Mouse (Mus musculus): ENCODE results near the gene Pawr. TPM values are rescaled to one million over a fixed set of nuclear protein-coding genes. Genes with fewer than 3 reads are reported as not detected.

Pawr gene
- total and polyA plus RNA-seq, 2 experiments from 2014 or later, result 2.3 to 5.1 TPM

DNA sequence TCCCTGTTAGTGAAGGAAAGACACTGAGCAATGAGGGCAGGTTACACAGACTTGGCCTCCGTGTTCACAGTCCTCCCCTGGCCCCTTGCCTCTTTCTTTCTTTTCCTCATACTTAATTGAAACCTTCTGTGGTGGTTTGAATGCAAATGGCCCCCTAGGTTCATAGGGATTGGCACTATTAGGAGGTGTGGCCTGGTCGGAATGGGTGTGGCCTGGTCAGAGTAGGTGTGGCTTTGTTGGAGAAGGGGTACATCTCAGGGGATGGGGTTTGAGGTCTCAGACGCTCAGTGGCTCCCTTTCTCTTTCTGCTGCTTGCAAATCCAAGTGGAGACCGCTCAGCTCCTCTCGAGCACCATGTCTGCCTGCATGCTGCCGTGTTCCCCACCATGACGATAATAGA is 37.2 kb upstream of the Pawr start:
- Histone ChIP-seq H3K4me1 (ENCODE audit: insufficient read depth, low read length) (no peaks in the 10 kb centered on the region), H3K4me3 (ENCODE audit: low read depth, low read length) (no peak overlapping the region), H3K9ac (replicated peaks; ENCODE audit: low read length, poor library complexity, severe bottlenecking) (no peak overlapping the region), H3K27me3 (ENCODE audit: insufficient read depth, low read length) (no peaks in the 10 kb centered on the region), H3K4me2 (ENCODE audit: low read depth, low read length, poor library complexity, severe bottlenecking) (no peak overlapping the region), H3K27ac (ENCODE audit: low read depth, low read length) (no peak overlapping the region), H3K36me3 (ENCODE audit: insufficient read depth, low read length) (no peaks in the 10 kb centered on the region), H3K9me3 (ENCODE audit: low read length) (no peaks in the 10 kb centered on the region)
- WGBS, result 86% methylated on average over 7 of the region's 7 CpGs
- ATAC-seq (ENCODE audit: low FRiP score), result no peak
- DNase-seq (ENCODE audit: low spot score), result no peak
- TF ChIP-seq CTCF (IDR thresholded peaks at IDR 0.05), result no peak

DNA sequence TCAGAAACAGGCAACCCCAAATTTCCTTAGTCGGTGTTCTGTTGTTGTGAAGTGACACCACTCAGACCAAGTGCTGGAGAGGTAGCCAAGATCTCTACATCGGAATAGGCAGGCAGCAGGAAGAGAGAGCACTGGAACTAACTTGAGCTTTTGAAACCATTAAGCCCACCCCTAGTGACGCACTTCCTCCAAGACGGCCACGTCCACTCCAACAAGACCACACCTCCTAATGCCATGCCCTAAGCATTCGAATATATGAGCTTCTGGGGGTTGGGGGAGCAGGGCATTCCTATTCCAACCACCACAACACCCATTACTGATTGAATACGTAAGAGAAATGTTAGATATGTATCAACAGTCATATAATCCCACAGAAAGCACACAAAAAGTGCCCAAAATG is 35.5 kb upstream of the Pawr start:
- Histone ChIP-seq H3K9me3 (ENCODE audit: low read length) (no peaks in the 10 kb centered on the region), H3K36me3 (ENCODE audit: insufficient read depth, low read length) (no peaks in the 10 kb centered on the region), H3K4me3 (ENCODE audit: low read depth, low read length) (no peak overlapping the region), H3K9ac (replicated peaks; ENCODE audit: low read length, poor library complexity, severe bottlenecking) (no peak overlapping the region), H3K27ac (ENCODE audit: low read depth, low read length) (no peak overlapping the region), H3K27me3 (ENCODE audit: insufficient read depth, low read length) (no peaks in the 10 kb centered on the region), H3K4me1 (ENCODE audit: insufficient read depth, low read length) (no peaks in the 10 kb centered on the region), H3K4me2 (ENCODE audit: low read depth, low read length, poor library complexity, severe bottlenecking) (no peak overlapping the region)
- no peak for TF ChIP-seq CTCF (IDR thresholded peaks at IDR 0.05)
- no peak for DNase-seq (ENCODE audit: low spot score)
- 90% methylated on average over 7 of the region's 7 CpGs for WGBS
- no peak for ATAC-seq (ENCODE audit: low FRiP score)

DNA sequence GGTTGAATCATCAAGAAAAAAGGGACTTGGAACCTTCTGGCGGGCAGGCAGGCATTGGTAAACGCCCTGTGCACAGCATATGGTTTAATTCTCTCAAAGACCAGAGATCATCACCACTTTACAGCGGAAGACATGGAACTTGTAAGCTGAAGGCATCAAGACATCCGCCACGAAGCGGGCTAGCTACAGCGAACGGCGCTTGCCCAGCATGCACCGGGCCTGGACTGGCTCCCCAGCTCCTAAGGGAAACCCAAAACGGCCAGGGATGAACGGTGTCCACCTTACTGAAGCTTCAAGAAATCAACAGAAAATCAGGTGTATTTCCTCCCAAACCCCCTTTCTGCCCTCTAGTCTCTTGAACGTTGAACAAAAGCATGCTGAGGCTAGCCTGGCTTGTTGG is 33.7 kb upstream of the Pawr start:
- Histone ChIP-seq H3K9me3 (ENCODE audit: low read length) (no peaks in the 10 kb centered on the region), H3K4me1 (ENCODE audit: insufficient read depth, low read length) (no peaks in the 10 kb centered on the region), H3K27me3 (ENCODE audit: insufficient read depth, low read length) (no peaks in the 10 kb centered on the region), H3K9ac (replicated peaks; ENCODE audit: low read length, poor library complexity, severe bottlenecking) (no peak overlapping the region), H3K36me3 (ENCODE audit: insufficient read depth, low read length) (no peaks in the 10 kb centered on the region), H3K4me2 (ENCODE audit: low read depth, low read length, poor library complexity, severe bottlenecking) (no peak overlapping the region), H3K4me3 (ENCODE audit: low read depth, low read length) (no peak overlapping the region), H3K27ac (ENCODE audit: low read depth, low read length) (no peak overlapping the region)
- no peak for ATAC-seq (ENCODE audit: low FRiP score)
- DNase-seq (ENCODE audit: low spot score), result no peak
- no peak for TF ChIP-seq CTCF (IDR thresholded peaks at IDR 0.05)
- 96% methylated on average over 13 of the region's 13 CpGs for WGBS

DNA sequence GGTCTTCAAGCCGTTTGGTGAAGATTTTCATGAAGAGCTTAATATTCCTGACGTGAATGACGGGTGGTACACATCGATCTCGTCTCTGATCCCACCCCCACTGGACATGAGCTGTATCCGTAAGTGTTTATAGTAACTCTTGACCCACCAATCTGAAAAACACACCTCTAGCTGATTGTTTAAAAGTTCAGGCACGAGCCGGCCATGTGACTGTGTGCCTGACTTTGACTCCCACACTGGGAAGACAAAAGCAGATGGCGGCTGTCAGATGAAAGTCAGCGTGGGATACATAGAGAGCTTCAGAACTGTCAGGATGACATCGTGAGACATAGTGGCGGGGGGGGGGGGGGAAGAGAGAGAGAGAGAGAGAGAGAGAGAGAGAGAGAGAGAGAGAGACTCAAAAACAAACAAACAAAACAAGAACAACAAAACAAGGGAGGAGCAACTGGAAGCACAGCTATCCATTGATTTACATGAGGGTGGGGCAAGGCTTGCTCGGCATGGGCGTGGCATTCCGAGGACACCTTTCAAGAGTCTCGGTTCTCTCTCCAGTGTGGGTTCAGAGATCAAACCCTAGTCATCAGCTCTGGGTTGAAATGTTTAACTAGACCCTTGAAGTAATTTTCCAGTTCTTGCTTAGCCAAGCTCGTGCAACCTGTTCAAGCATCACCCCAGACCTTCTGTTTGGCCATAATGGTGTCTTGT is 32.9 kb upstream of the Pawr start:
- no peak for DNase-seq (ENCODE audit: low spot score)
- no peaks in the 10 kb centered on the region for H3K27me3 ChIP-seq (ENCODE audit: insufficient read depth, low read length)
- H3K4me3 ChIP-seq (ENCODE audit: low read depth, low read length), result no peak overlapping the region
- H3K27ac ChIP-seq (ENCODE audit: low read depth, low read length), result no peak overlapping the region
- WGBS, result 88% methylated on average over 17 of the region's 17 CpGs
- H3K9ac ChIP-seq (replicated peaks; ENCODE audit: low read length, poor library complexity, severe bottlenecking), result no peak overlapping the region
- no peaks in the 10 kb centered on the region for H3K4me1 ChIP-seq (ENCODE audit: insufficient read depth, low read length)
- H3K4me2 ChIP-seq (ENCODE audit: low read depth, low read length, poor library complexity, severe bottlenecking), result no peak overlapping the region
- TF ChIP-seq CTCF (IDR thresholded peaks at IDR 0.05), result no peak
- H3K9me3 ChIP-seq (ENCODE audit: low read length), result no peaks in the 10 kb centered on the region
- ATAC-seq (ENCODE audit: low FRiP score), result no peak
- no peaks in the 10 kb centered on the region for H3K36me3 ChIP-seq (ENCODE audit: insufficient read depth, low read length)

DNA sequence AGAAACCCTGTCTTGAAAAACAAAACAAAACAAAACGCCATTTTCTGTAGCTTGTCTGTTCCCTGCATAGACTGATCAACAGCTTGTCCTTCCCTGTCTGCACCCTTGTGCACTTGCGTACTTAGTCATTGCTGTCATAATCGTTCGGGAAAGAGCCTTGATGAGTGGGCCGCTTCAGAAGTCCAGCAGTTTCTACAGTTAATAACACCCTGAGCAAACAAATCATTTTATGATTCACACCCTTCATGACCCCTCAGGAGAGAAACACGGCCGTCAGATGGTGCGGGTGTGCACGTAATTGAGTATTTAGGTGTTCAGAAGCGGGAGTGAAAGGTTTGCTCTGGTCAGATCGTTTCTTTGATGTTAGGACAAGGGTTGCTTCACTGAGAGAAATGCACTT is 32.1 kb upstream of the Pawr start:
- ATAC-seq (ENCODE audit: low FRiP score), result no peak
- WGBS, result 85% methylated on average over 11 of the region's 11 CpGs
- no peak overlapping the region for H3K4me2 ChIP-seq (ENCODE audit: low read depth, low read length, poor library complexity, severe bottlenecking)

DNA sequence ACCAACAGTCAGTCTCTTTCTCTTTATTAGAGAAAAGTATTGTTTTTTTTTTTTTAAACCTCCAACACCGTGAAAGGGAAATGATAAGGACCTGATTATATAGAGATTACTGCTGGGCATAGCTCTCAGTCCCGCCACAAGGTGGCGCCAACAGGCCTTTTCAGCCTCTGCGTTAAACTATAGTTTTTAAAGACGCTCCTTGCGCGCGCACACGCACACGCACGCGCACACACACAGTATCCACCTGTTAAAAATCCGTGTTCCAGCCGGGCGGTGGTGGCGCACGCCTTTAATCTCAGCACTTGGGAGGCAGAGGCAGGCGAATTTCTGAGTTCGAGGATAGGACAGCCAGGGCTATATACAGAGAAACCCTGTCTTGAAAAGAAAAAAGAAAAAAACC is 31.1 kb upstream of the Pawr start:
- no peaks in the 10 kb centered on the region for H3K27me3 ChIP-seq (ENCODE audit: insufficient read depth, low read length)
- ATAC-seq (ENCODE audit: low FRiP score), result no peak
- peak; percentile 87 for DNase-seq (ENCODE audit: low spot score)
- H3K4me1 ChIP-seq (ENCODE audit: insufficient read depth, low read length), result no peaks in the 10 kb centered on the region
- TF ChIP-seq CTCF (IDR thresholded peaks at IDR 0.05), result peak; percentile 85
- H3K27ac ChIP-seq (ENCODE audit: low read depth, low read length), result no peak overlapping the region
- no peak overlapping the region for H3K9ac ChIP-seq (replicated peaks; ENCODE audit: low read length, poor library complexity, severe bottlenecking)
- no peak overlapping the region for H3K4me3 ChIP-seq (ENCODE audit: low read depth, low read length)
- WGBS, result 12% methylated on average over 19 of the region's 19 CpGs
- H3K36me3 ChIP-seq (ENCODE audit: insufficient read depth, low read length), result no peaks in the 10 kb centered on the region
- H3K9me3 ChIP-seq (ENCODE audit: low read length), result no peaks in the 10 kb centered on the region
- peak overlapping the region; percentile 15; the same call in 1 of the 2 replicates for H3K4me2 ChIP-seq (ENCODE audit: low read depth, low read length, poor library complexity, severe bottlenecking)

More for the DNA sequence above, 32.1 kb upstream of the Pawr start:
- no peak for DNase-seq (ENCODE audit: low spot score)
- Histone ChIP-seq H3K9me3 (ENCODE audit: low read length) (no peaks in the 10 kb centered on the region), H3K4me3 (ENCODE audit: low read depth, low read length) (no peak overlapping the region), H3K27me3 (ENCODE audit: insufficient read depth, low read length) (no peaks in the 10 kb centered on the region), H3K27ac (ENCODE audit: low read depth, low read length) (no peak overlapping the region), H3K4me1 (ENCODE audit: insufficient read depth, low read length) (no peaks in the 10 kb centered on the region), H3K9ac (replicated peaks; ENCODE audit: low read length, poor library complexity, severe bottlenecking) (no peak overlapping the region), H3K36me3 (ENCODE audit: insufficient read depth, low read length) (no peaks in the 10 kb centered on the region)
- no peak for TF ChIP-seq CTCF (IDR thresholded peaks at IDR 0.05)

Measured in midbrain, postnatal 0 days (tissue).